Mouse (Mus musculus): ENCODE results near the gene Tmem150a. TPM values are rescaled to one million over a fixed set of nuclear protein-coding genes. Genes with fewer than 3 reads are reported as not detected.

The Tmem150a gene
- total RNA-seq, 2 experiments from 2014 or later = 7.9 to 8.7 TPM

DNA sequence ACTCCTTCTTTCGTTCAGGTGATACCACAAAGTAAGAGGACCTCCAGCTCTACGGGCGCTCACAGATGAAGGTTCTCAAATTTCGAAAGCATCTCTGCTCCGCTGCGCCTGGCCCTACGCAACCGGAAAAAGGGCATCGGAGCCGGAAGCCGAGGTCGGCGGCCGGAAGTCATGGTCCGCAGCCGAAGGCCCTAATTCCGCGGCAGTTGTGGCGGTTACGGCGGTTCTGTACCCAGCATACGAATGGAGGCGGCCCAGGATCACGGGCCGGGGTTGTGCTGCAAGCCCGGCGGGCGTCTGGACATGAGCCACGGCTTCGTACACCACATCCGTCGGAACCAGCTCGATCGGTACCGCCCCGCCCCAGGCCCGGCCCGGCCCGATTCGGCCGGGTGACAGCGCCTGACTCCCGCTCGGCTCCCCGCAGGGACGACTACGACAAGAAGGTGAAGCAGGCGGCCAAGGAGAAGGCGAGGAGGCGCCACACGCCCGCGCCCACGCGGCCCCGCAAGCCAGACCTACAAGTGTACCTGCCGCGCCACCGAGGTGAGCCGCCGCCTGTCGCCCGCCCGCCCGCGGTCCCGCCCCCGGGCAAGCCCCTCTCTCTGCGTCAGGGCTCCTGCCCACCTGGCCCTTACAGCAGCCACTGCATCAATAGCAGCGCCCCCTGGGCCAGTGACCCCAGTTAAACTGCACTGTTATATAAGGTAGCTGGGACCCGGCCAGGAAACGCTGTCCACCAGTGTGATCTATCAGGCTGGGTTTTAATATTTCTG, 7.9 kb upstream of the Tmem150a start, which contains the start of gene 0610030E20Rik:
TSS of gene 0610030E20Rik (plus strand) at position 152 of the 776 bp plus-strand sequence.
- DNase-seq (ENCODE audit: low spot score in 2 of 2) = peak; percentile 80 to 83
- intact Hi-C loops (cut with DNase I) = no loop called here

DNA sequence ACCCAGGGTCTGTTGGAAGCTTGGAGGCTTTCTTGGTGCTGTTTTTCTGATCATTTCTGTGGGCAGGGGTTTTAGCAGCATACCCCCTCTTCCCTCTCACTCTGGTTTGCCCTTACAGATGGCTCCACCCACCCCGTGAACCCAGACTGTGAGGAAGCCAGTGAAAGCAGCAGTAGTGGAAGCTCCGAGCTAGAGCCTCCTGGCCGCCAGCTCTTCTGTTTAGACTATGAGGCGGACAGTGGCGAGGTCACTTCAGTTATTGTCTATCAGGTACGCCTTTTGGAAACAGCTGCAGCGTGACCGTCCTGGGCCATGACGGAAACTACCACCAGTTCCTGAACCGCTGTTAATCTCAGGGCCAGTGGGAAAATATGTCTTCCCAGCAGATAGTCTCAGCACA, 6.8 kb upstream of the Tmem150a start:
- intact Hi-C loops (cut with DNase I) = no loop called here
- DNase-seq (ENCODE audit: low spot score in 2 of 2) = no peak

- DNase-seq (ENCODE audit: low spot score in 2 of 2) = no peak
- intact Hi-C loops (cut with DNase I) = no loop called here
These were observed 5.0 kb upstream of the Tmem150a start for GRCm38 (mm10) chr6:72350214-72350613.

DNA sequence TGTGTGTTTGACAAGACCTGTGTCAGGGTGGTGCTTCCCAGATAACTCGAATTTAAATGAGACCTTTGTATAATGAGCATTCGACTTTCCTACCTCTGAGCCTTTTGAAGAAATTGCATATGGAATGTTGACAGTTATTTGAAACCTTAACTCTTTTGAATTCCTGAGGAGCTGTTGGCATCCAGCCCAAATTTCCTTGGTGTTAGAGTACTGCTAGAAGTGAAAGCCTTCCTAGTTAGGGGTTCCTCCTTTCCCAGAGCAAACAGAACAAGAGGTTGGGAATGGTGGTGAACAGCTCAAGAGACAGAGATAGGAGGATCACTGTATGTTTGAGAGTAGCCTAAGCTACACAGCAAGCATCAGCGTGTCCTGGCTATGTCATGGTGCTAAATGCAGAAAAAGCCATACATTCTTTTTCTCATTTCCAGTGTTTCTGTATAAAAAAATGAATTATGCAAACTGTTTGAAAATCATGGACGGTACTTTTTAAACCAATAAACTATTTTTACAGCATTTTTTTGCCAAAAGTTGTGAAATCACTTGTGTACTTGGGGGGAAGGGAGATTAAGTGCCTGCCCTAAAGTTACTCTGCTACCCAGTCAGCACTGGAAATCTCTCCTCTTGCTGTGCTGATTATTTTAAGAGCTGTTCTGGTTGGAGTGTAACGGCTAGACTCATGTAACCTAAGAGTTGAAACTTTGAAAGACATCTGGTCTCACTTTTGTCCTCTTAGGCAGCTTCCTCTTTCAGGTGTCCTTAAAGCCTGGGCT, 2.4 kb upstream of the Tmem150a start:
- peak in 1 of 2 experiments; percentile 67 for DNase-seq (ENCODE audit: low spot score in 2 of 2)
- intact Hi-C loops (cut with DNase I) = no loop called here

GRCm38 (mm10) chr6:72354025-72354424, 1.2 kb upstream of the Tmem150a start:
- DNase-seq (ENCODE audit: low spot score in 2 of 2) = no peak
- intact Hi-C loops (cut with DNase I) = no loop called here

DNA sequence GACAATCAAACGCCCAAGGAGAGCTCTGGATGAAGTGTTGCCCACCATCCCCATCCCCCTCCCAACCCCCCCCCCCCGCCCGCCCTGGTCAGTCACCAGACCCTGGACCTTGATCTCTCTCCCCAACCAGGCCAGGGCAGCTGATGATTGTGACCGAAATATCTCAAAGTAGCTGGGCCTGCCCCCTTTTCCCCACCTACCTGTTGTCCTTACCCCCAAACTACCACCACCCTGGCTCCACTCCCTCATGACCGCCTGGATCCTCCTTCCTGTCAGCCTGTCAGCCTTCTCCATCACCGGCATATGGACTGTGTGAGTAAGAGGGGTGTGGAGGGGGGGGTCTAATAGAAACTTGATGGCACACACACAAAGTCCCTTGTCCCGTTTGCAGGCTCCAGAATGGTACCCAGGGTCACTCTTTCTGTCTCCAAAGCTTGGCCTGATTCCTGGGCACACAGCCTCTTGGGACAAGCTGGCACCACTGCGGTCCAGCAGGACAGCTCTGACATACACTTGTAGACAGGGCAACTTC, 820 bp downstream of the Tmem150a start:
- DNase-seq (ENCODE audit: low spot score in 2 of 2) = no peak
- intact Hi-C loops (cut with DNase I) = no loop called here

DNA sequence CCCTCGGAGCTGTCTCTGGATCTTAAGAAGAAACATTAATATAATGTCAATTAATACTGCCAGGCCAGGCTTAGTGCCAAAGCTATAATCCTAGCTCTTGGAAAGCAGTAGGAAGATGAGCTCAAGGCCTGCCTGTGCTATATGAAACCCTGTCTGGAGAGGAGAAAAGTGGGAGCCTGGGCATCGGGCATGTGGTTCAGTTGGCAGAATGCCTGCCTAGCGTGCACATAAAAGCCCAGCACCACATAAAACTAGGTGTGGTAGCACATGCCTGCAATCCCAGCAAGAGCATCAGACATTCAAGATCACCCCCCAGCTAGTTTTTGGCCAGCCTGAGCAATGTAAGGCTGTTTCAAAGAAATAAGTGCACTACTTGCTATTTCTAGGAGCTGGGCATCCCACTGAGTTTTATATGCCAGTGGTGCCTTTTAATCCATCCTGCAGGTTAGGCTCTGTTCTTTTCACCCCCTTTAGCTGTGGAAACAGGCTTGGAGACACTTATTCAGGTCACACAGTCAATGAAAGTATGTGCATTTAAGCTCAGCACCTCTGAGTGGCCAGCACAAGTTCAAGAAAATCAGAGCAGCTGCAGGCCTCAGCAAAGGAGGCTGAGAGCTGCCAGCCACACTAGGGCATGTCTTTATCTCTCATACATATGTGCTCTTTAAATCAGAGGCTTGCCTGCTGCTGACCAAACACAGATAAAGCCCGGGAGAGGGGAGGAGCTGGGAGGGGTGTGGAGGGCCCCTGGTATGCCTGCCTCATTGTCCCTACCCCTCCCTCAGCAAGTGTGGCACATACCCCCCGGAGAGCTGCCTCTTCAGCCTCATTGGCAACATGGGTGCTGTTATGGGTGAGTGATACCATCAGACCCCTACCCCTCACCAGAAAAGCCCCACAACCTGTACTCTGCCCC, 2.2 kb downstream of the Tmem150a start:
- DNase-seq (ENCODE audit: low spot score in 2 of 2) = no peak
- intact Hi-C loops (cut with DNase I) = no loop called here

- DNase-seq (ENCODE audit: low spot score in 2 of 2) = no peak
- intact Hi-C loops (cut with DNase I) = no loop called here
These were observed 3.0 kb downstream of the Tmem150a start for GRCm38 (mm10) chr6:72358086-72358764.

DNA sequence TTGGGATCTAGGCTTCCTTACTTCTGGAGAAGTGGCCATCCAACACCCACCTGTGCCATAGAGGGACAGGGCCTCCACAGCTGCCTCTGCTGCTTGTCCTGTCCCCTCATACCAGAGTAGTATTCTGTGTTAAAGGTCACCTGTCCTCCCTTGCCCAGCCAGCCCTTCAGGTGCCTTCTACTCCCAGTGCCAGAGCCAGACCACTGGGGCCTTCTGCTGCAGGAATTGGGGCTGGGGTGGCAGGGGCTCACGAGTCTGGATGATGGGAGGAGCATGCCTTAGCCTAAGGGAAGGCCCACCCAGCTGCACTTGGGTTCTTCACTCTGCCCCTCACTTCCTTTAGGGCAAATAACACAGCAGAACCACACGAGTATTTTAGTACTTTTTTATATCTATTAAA, 4.1 kb downstream of the Tmem150a start:
- DNase-seq (ENCODE audit: low spot score in 2 of 2) = no peak
- intact Hi-C loops (cut with DNase I) = no loop called here

DNA sequence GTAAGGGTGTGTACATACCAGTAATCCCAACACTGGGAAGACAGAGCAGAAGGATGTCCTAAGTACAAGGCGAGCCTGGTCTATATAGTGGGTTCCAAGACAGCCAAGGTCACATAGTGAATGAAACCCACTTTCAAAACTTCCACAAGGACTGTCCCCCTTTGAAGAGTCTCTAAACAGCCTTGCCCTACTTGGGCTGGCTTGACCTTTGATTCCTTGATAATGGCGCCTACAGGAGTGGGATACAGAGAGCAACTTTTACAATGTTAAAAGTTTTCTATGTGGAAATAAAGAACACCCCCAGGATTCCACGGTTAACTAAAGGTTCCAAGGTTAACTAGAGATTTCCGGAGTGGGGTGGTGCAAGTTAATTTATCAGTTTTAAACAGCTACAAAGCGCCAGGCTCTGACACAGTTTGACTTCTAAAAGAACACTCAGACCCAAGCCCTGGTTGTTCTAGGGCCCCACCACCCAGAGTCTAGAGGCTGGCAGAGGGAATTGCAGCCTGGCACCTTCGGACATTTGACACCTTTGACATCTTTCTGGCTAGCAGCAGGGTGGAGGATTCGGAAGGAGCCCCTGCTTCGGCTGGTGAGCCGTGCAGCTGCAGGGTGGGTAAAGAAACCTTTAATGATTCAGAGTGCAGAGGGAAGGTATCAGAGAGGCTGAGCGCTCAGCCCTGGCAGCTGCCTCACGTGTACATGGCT, 4.8 kb downstream of the Tmem150a start:
- DNase-seq (ENCODE audit: low spot score in 2 of 2) = no peak
- intact Hi-C loops (cut with DNase I) = no loop called here

- intact Hi-C loops (cut with DNase I) = no loop called here
- no peak for DNase-seq (ENCODE audit: low spot score in 2 of 2)
These were observed 5.3 kb downstream of the Tmem150a start for GRCm38 (mm10) chr6:72360599-72360935.

- DNase-seq (ENCODE audit: low spot score in 2 of 2) = no peak
- intact Hi-C loops (cut with DNase I) = no loop called here
These were observed 5.9 kb downstream of the Tmem150a start for GRCm38 (mm10) chr6:72361121-72361551.

- intact Hi-C loops (cut with DNase I) = no loop called here
These were observed 7.1 kb downstream of the Tmem150a start for GRCm38 (mm10) chr6:72362132-72363028.

DNA sequence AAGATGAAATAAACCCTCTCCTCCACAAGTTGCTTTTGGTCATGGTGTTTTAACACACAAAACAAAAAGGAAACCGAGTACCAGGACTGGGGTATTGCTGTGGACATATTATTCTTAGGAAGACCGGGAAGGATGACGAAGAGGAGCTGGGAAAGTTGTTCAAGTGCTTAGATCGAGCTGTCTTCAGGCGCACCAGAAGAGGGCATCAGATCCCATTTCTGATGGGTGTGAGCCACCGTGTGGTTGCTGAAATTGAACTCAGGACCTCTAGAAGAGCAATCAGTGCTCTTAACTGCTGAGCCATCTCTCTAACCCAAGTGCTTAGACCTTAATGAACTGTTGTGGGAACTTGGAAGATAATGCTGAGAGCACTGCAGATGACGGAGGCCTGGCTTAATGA, 8.8 kb downstream of the Tmem150a start:
- DNase-seq (ENCODE audit: low spot score in 2 of 2) = no peak
- intact Hi-C loops (cut with DNase I) = loop anchor here (2.0 kb wide), 1 partner anchor 43 kb away; no protein-coding TSS in a partner anchor

More at GRCm38 (mm10) chr6:72362132-72363028, 7.1 kb downstream of the Tmem150a start:
- DNase-seq (ENCODE audit: low spot score in 2 of 2) = peak; percentile 96 to 99

GRCm38 (mm10) chr6:72364985-72365384, 9.7 kb downstream of the Tmem150a start:
- intact Hi-C loops (cut with DNase I) = loop anchor here (2.0 kb wide), 1 partner anchor 42 kb away; no protein-coding TSS in a partner anchor
- DNase-seq (ENCODE audit: low spot score in 2 of 2) = no peak

GRCm38 (mm10) chr6:72366304-72366703, 11.1 kb downstream of the Tmem150a start:
- intact Hi-C loops (cut with DNase I) = no loop called here
- DNase-seq (ENCODE audit: low spot score in 2 of 2) = no peak

DNA sequence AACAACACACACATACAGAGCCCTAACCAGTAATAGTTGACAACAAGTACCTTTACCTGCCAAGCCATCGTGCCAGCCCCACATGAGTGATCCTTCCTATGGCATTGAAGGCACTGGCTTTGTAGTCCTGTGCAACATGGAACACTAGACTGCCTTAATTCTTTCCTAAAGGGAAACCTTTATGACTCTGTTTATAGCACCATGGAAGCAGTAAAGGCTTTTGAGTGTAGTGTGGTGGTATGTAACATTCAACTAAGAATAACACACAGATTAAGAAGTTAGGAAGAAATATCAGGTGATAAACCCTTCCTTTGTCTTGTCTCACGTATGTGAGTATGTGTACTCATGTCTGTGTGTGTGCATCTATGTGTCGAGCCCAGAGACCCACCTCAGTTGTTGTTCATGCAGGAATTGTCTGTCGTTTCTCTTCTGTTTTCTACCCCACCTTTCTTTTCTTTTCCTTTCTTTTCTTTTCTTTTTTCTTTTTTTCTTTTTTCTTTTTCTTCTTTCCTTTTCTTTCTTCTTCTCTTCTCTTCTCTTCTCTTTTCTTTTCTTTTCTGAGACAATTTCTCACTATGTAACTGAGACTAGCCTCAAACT, 11.7 kb downstream of the Tmem150a start, which contains the start of gene Rnf181:
TSS of gene Rnf181 (minus strand) at position 113 of the 600 bp plus-strand sequence.
- no peak for DNase-seq (ENCODE audit: low spot score in 2 of 2)
- intact Hi-C loops (cut with DNase I) = no loop called here

Data from left cerebral cortex, postnatal 25 days (tissue).